Mouse (Mus musculus): ENCODE data around the gene Chd1l. TPM values are rescaled to one million over a fixed set of nuclear protein-coding genes. Genes with fewer than 3 reads are reported as not detected.
A peak's percentile ranks its signal among the peaks of the same experiment; 100 is the strongest.

Gene Chd1l
- polyA plus RNA-seq, 1 experiment from 2014 or later = 24.7 TPM

GRCm38 (mm10) chr3:97634288-97634761 lies 24.3 kb upstream of the Chd1l start:
- Histone ChIP-seq H3K4me1 (no peaks in the 10 kb centered on the region), H3K9me3 (no peaks in the 10 kb centered on the region), H3K27ac (no peak overlapping the region), H3K36me3 (replicated peaks) (no peaks in the 10 kb centered on the region), H3K27me3 (ENCODE audit: poor library complexity, severe bottlenecking) (peaks cover 7% of the 10 kb centered on the region; the same call in 1 of the 2 replicates), H3K4me3 (no peak overlapping the region)
- WGBS = 86% methylated on average over 3 of the region's 3 CpGs
- no peak for DNase-seq (ENCODE audit: extremely low spot score, low spot score)

GRCm38 (mm10) chr3:97633456-97633855 lies 23.5 kb upstream of the Chd1l start:
- peaks cover 6% of the 10 kb centered on the region for H3K4me1 ChIP-seq
- peaks cover 8% of the 10 kb centered on the region; the same call in 1 of the 2 replicates for H3K27me3 ChIP-seq (ENCODE audit: poor library complexity, severe bottlenecking)
- H3K27ac ChIP-seq = no peak overlapping the region
- WGBS = 86% methylated on average over 4 of the region's 4 CpGs
- no peaks in the 10 kb centered on the region for H3K9me3 ChIP-seq
- H3K36me3 ChIP-seq (replicated peaks) = no peaks in the 10 kb centered on the region
- H3K4me3 ChIP-seq = no peak overlapping the region
- DNase-seq (ENCODE audit: extremely low spot score, low spot score) = no peak

GRCm38 (mm10) chr3:97631258-97631860 lies 21.4 kb upstream of the Chd1l start:
- peaks cover 8% of the 10 kb centered on the region; the same call in 1 of the 2 replicates for H3K27me3 ChIP-seq (ENCODE audit: poor library complexity, severe bottlenecking)
- 90% methylated on average over 8 of the region's 8 CpGs for WGBS
- H3K9me3 ChIP-seq = no peaks in the 10 kb centered on the region
- peaks cover 10% of the 10 kb centered on the region for H3K4me1 ChIP-seq
- no peak overlapping the region for H3K4me3 ChIP-seq
- no peaks in the 10 kb centered on the region for H3K36me3 ChIP-seq (replicated peaks)
- no peak overlapping the region for H3K27ac ChIP-seq
- no peak for DNase-seq (ENCODE audit: extremely low spot score, low spot score)

GRCm38 (mm10) chr3:97630746-97631145 lies 20.7 kb upstream of the Chd1l start:
- peaks cover 8% of the 10 kb centered on the region; the same call in 1 of the 2 replicates for H3K27me3 ChIP-seq (ENCODE audit: poor library complexity, severe bottlenecking)
- no peak overlapping the region for H3K27ac ChIP-seq
- no peaks in the 10 kb centered on the region for H3K36me3 ChIP-seq (replicated peaks)
- no peak for DNase-seq (ENCODE audit: extremely low spot score, low spot score)
- no peak overlapping the region for H3K4me3 ChIP-seq
- H3K4me1 ChIP-seq = peaks cover 10% of the 10 kb centered on the region
- H3K9me3 ChIP-seq = no peaks in the 10 kb centered on the region
- WGBS = 90% methylated on average over 4 of the region's 4 CpGs

GRCm38 (mm10) chr3:97629941-97630340 lies 19.9 kb upstream of the Chd1l start:
- Histone ChIP-seq H3K27me3 (ENCODE audit: poor library complexity, severe bottlenecking) (peaks cover 8% of the 10 kb centered on the region; the same call in 1 of the 2 replicates), H3K4me1 (peaks cover 10% of the 10 kb centered on the region), H3K36me3 (replicated peaks) (no peaks in the 10 kb centered on the region), H3K9me3 (no peaks in the 10 kb centered on the region), H3K4me3 (no peak overlapping the region), H3K27ac (no peak overlapping the region)
- 86% methylated on average over 4 of the region's 4 CpGs for WGBS
- no peak for DNase-seq (ENCODE audit: extremely low spot score, low spot score)

- Histone ChIP-seq H3K36me3 (replicated peaks) (no peaks in the 10 kb centered on the region), H3K4me1 (peaks cover 10% of the 10 kb centered on the region), H3K9me3 (no peaks in the 10 kb centered on the region), H3K4me3 (peak within 1 kb of the TSS; percentile 48), H3K27me3 (ENCODE audit: poor library complexity, severe bottlenecking) (peaks cover 8% of the 10 kb centered on the region; the same call in 1 of the 2 replicates), H3K27ac (peak within 1 kb of the TSS; percentile 51; the same call in 1 of the 2 replicates)
- no peak for DNase-seq (ENCODE audit: extremely low spot score, low spot score)
- 4% methylated on average over 18 of the region's 18 CpGs for WGBS
These were observed 18.5 kb upstream of the Chd1l start, which contains the start of gene Fmo5 for GRCm38 (mm10) chr3:97628391-97629001. Gene Fmo5 (plus strand): TSS chr3:97628804.

GRCm38 (mm10) chr3:97627893-97628292 lies 17.9 kb upstream of the Chd1l start:
- Histone ChIP-seq H3K4me1 (peaks cover 10% of the 10 kb centered on the region), H3K27ac (no peak overlapping the region), H3K27me3 (ENCODE audit: poor library complexity, severe bottlenecking) (peaks cover 8% of the 10 kb centered on the region; the same call in 1 of the 2 replicates), H3K4me3 (peak overlapping the region; percentile 48; the same call in 1 of the 2 replicates), H3K9me3 (no peaks in the 10 kb centered on the region), H3K36me3 (replicated peaks) (no peaks in the 10 kb centered on the region)
- no peak for DNase-seq (ENCODE audit: extremely low spot score, low spot score)
- 84% methylated on average over 7 of the region's 7 CpGs for WGBS

- H3K36me3 ChIP-seq (replicated peaks) = no peaks in the 10 kb centered on the region
- WGBS = 40% methylated on average over 2 of the region's 2 CpGs
- H3K9me3 ChIP-seq = no peaks in the 10 kb centered on the region
- no peak overlapping the region for H3K27ac ChIP-seq
- H3K4me3 ChIP-seq = no peak overlapping the region
- H3K27me3 ChIP-seq (ENCODE audit: poor library complexity, severe bottlenecking) = 0 out of 2 replicates have a peak, but pooled peaks cover 4% of the 10 kb centered on the region
- peaks cover 10% of the 10 kb centered on the region for H3K4me1 ChIP-seq
- no peak for DNase-seq (ENCODE audit: extremely low spot score, low spot score)
These were observed 14.6 kb upstream of the Chd1l start for GRCm38 (mm10) chr3:97624611-97625010.

GRCm38 (mm10) chr3:97620657-97621056 lies 10.7 kb upstream of the Chd1l start:
- H3K4me1 ChIP-seq = no peaks in the 10 kb centered on the region
- 90% methylated on average over 4 of the region's 4 CpGs for WGBS
- no peaks in the 10 kb centered on the region for H3K9me3 ChIP-seq
- no peaks in the 10 kb centered on the region for H3K36me3 ChIP-seq (replicated peaks)
- no peak for DNase-seq (ENCODE audit: extremely low spot score, low spot score)
- H3K27me3 ChIP-seq (ENCODE audit: poor library complexity, severe bottlenecking) = no peaks in the 10 kb centered on the region
- no peak overlapping the region for H3K4me3 ChIP-seq
- H3K27ac ChIP-seq = no peak overlapping the region

- Histone ChIP-seq H3K27ac (no peak overlapping the region), H3K27me3 (ENCODE audit: poor library complexity, severe bottlenecking) (no peaks in the 10 kb centered on the region), H3K4me1 (no peaks in the 10 kb centered on the region), H3K36me3 (replicated peaks) (no peaks in the 10 kb centered on the region), H3K9me3 (no peaks in the 10 kb centered on the region), H3K4me3 (no peak overlapping the region)
- DNase-seq (ENCODE audit: extremely low spot score, low spot score) = no peak
- WGBS = 90% methylated on average over 8 of the region's 8 CpGs
These were observed 7.9 kb upstream of the Chd1l start for GRCm38 (mm10) chr3:97617899-97618298.

- no peaks in the 10 kb centered on the region for H3K4me1 ChIP-seq
- H3K27ac ChIP-seq = no peak overlapping the region
- no peak for DNase-seq (ENCODE audit: extremely low spot score, low spot score)
- no peak overlapping the region for H3K4me3 ChIP-seq
- H3K36me3 ChIP-seq (replicated peaks) = no peaks in the 10 kb centered on the region
- peaks cover 5% of the 10 kb centered on the region; the same call in 1 of the 2 replicates for H3K27me3 ChIP-seq (ENCODE audit: poor library complexity, severe bottlenecking)
- no peaks in the 10 kb centered on the region for H3K9me3 ChIP-seq
- WGBS = 94% methylated on average over 18 of the region's 19 CpGs
These were observed 7.3 kb upstream of the Chd1l start for GRCm38 (mm10) chr3:97617091-97617825.

- Histone ChIP-seq H3K4me1 (no peaks in the 10 kb centered on the region), H3K4me3 (no peak overlapping the region), H3K27ac (no peak overlapping the region), H3K36me3 (replicated peaks) (no peaks in the 10 kb centered on the region), H3K27me3 (ENCODE audit: poor library complexity, severe bottlenecking) (peaks cover 6% of the 10 kb centered on the region; the same call in 1 of the 2 replicates), H3K9me3 (no peaks in the 10 kb centered on the region)
- 87% methylated on average over 4 of the region's 4 CpGs for WGBS
- no peak for DNase-seq (ENCODE audit: extremely low spot score, low spot score)
These were observed 5.9 kb upstream of the Chd1l start for GRCm38 (mm10) chr3:97615933-97616332.
